Comparison of ENCODE assay signal across 11 mouse cellular contexts in genomic region chr19:8721378-8721777, GRCm38 (mm10). TPM values are rescaled to one million over a fixed set of nuclear protein-coding genes. Genes with fewer than 3 reads are reported as not detected.
DNase-seq lines count a peak whose midpoint lies in the region; ATAC-seq and TF ChIP-seq lines count a peak whose summit lies in the region.
"Had no signal": no experiment of that assay in that cellular context is flagged by ENCODE, and none has a peak within 500 bp of the region (broad histone marks: within the 10 kb centered on the region; RNA-seq: fewer than 3 reads in every experiment).

No protein-coding gene starts in this region.

- no peak overlapping the region for H3K27ac ChIP-seq in forebrain, embryonic 10.5 days
- no peak overlapping the region for H3K27ac ChIP-seq in forebrain, embryonic 11.5 days (ENCODE audit: low read depth, low read length)
- H3K27ac ChIP-seq in liver, embryonic 13.5 days = peak overlapping the region; percentile 98
- no peak overlapping the region for H3K27ac ChIP-seq in kidney, adult 2 months (ENCODE audit: insufficient read depth, low read depth, low read length)

- peaks cover 36% of the 10 kb centered on the region for H3K4me1 ChIP-seq in forebrain, embryonic 10.5 days
- H3K4me1 ChIP-seq in forebrain, embryonic 11.5 days (replicated peaks; ENCODE audit: control insufficient read depth, insufficient read depth, low read length) = peaks cover 12% of the 10 kb centered on the region
- H3K4me1 ChIP-seq in megakaryocyte, embryonic 14.5 days = peaks cover 73% of the 10 kb centered on the region
- peaks cover 70% of the 10 kb centered on the region for H3K4me1 ChIP-seq in liver, embryonic 13.5 days (replicated peaks)
- peaks cover 4% of the 10 kb centered on the region; the same call in 1 of the 2 replicates for H3K4me1 ChIP-seq in kidney, adult 2 months (ENCODE audit: control insufficient read depth, insufficient read depth, low read length)

- H3K9ac ChIP-seq in forebrain, embryonic 11.5 days (ENCODE audit: low read length) = no peak overlapping the region
- peak overlapping the region; percentile 88 for H3K9ac ChIP-seq in liver, embryonic 13.5 days

- no peaks in the 10 kb centered on the region for H3K27me3 ChIP-seq in forebrain, embryonic 10.5 days (ENCODE audit: poor library complexity, severe bottlenecking)
- no peaks in the 10 kb centered on the region for H3K27me3 ChIP-seq in forebrain, embryonic 11.5 days (ENCODE audit: control insufficient read depth, insufficient read depth, low read length)
- H3K27me3 ChIP-seq in megakaryocyte, embryonic 14.5 days (replicated peaks) = no peaks in the 10 kb centered on the region
- no peaks in the 10 kb centered on the region for H3K27me3 ChIP-seq in liver, embryonic 13.5 days
- no peaks in the 10 kb centered on the region for H3K27me3 ChIP-seq in kidney, adult 2 months (replicated peaks; ENCODE audit: control insufficient read depth, insufficient read depth, low read length)

- DNase-seq in forebrain, embryonic 10.5 days (ENCODE audit: extremely low spot score, low spot score) = no peak
- DNase-seq in forebrain, embryonic 11.5 days (ENCODE audit: low spot score) = no peak
- DNase-seq in liver, embryonic 13.5 days = no peak
- no peak for DNase-seq in embryo, embryonic 9.5 days (ENCODE audit: extremely low spot score)
- DNase-seq in urinary bladder, adult 18-20 months (ENCODE audit: low spot score in 2 of 2) = no peak
- DNase-seq in kidney, adult 2 months = no peak
- DNase-seq: gastrocnemius, postnatal 36 days; kidney, adult 8-10 months had no signal

- H3K4me2 ChIP-seq in forebrain, embryonic 11.5 days (ENCODE audit: low read depth, low read length, severe bottlenecking) = no peak overlapping the region
- H3K4me2 ChIP-seq in liver, embryonic 13.5 days = peak overlapping the region; percentile 81

- TF ChIP-seq CTCF in kidney, adult 2 months (conservative IDR thresholded peaks at IDR 0.05; ENCODE audit: insufficient read depth, insufficient read length, low read depth, low read length) = no peak

- H3K9me3 ChIP-seq in forebrain, embryonic 10.5 days = no peaks in the 10 kb centered on the region
- no peaks in the 10 kb centered on the region for H3K9me3 ChIP-seq in forebrain, embryonic 11.5 days (ENCODE audit: control insufficient read depth, low read length)
- no peaks in the 10 kb centered on the region for H3K9me3 ChIP-seq in megakaryocyte, embryonic 14.5 days
- no peaks in the 10 kb centered on the region for H3K9me3 ChIP-seq in liver, embryonic 13.5 days (replicated peaks)

- no peak for TF ChIP-seq POLR2A in kidney, adult 2 months (IDR thresholded peaks at IDR 0.05; ENCODE audit: low read depth, low read length)

- H3K36me3 ChIP-seq in forebrain, embryonic 10.5 days (replicated peaks) = peaks cover 26% of the 10 kb centered on the region
- peaks cover 10% of the 10 kb centered on the region; the same call in 1 of the 2 replicates for H3K36me3 ChIP-seq in forebrain, embryonic 11.5 days (ENCODE audit: control insufficient read depth, insufficient read depth, low read length)
- H3K36me3 ChIP-seq in megakaryocyte, embryonic 14.5 days (replicated peaks; ENCODE audit: low read length) = peaks cover 26% of the 10 kb centered on the region
- peaks cover 25% of the 10 kb centered on the region for H3K36me3 ChIP-seq in liver, embryonic 13.5 days
- peaks cover 15% of the 10 kb centered on the region for H3K36me3 ChIP-seq in kidney, adult 2 months (ENCODE audit: control insufficient read depth, insufficient read depth, low read length)

- H3K4me3 ChIP-seq in forebrain, embryonic 10.5 days = peak overlapping the region; percentile 66; the same call in 1 of the 2 replicates
- no peak overlapping the region for H3K4me3 ChIP-seq in forebrain, embryonic 11.5 days (ENCODE audit: low read depth, low read length)
- H3K4me3 ChIP-seq in megakaryocyte, embryonic 14.5 days (replicated peaks) = peak overlapping the region; percentile 76
- H3K4me3 ChIP-seq in liver, embryonic 13.5 days (replicated peaks) = peak overlapping the region; percentile 85
- H3K4me3 ChIP-seq in kidney, adult 2 months (ENCODE audit: insufficient read depth, low read depth, low read length) = no peak overlapping the region

- 81% methylated on average over 1 of the region's 1 CpGs for WGBS in forebrain, embryonic 10.5 days
- WGBS in forebrain, embryonic 11.5 days = 92% methylated on average over 1 of the region's 1 CpGs
- WGBS in liver, embryonic 13.5 days (ENCODE audit: insufficient replicate concordance) = 24% methylated on average over 1 of the region's 1 CpGs
- WGBS in kidney, adult 2 months = 66% methylated on average over 1 of the region's 1 CpGs

- no peak for ATAC-seq in forebrain, embryonic 11.5 days (replicated peaks; ENCODE audit: low FRiP score)
- ATAC-seq in megakaryocyte, adult 5-6 weeks (ENCODE audit: poor library complexity, severe bottlenecking) = no peak
- ATAC-seq in liver, embryonic 13.5 days (ENCODE audit: low read depth) = no peak

RNA-seq across cellular contexts. Expression of gene Slc3a2, which starts 1.8 kb away (rescaled TPM):
- 136 and 149 TPM in 2 replicates for polyA plus RNA-seq in forebrain, embryonic 10.5 days (2016; fragmentation: Nextera tagmentation; extraction: Ambion mirVana)
- 132 and 143 TPM in 2 replicates for polyA plus RNA-seq in forebrain, embryonic 11.5 days (2014; fragmentation: Nextera tagmentation; extraction: Ambion mirVana)
- 139 and 161 TPM in 2 replicates for polyA plus RNA-seq in megakaryocyte, embryonic 14.5 days (2012; ENCODE audit: insufficient read depth, low replicate concordance)
- total RNA-seq in megakaryocyte, adult 5-6 weeks (2015) = 26.3 and 32.6 TPM in 2 replicates
- total RNA-seq in megakaryocyte, adult 5-6 weeks (2017) = 31.6 and 34.1 TPM in 2 replicates
- 118 and 128 TPM in 2 replicates for polyA plus RNA-seq in liver, embryonic 13.5 days (2015; fragmentation: Nextera tagmentation; extraction: Ambion mirVana)
- polyA plus RNA-seq in kidney, adult 2 months (2012; rRNA removed) = 560 and 573 TPM in 2 replicates

RNA-seq across cellular contexts. Expression of gene Wdr74, which starts 14.2 kb away (rescaled TPM):
- 120 and 126 TPM in 2 replicates for polyA plus RNA-seq in forebrain, embryonic 10.5 days (2016; fragmentation: Nextera tagmentation; extraction: Ambion mirVana)
- 79.5 and 89.2 TPM in 2 replicates for polyA plus RNA-seq in forebrain, embryonic 11.5 days (2014; fragmentation: Nextera tagmentation; extraction: Ambion mirVana)
- polyA plus RNA-seq in megakaryocyte, embryonic 14.5 days (2012; ENCODE audit: insufficient read depth, low replicate concordance) = 3.7 and 16.5 TPM in 2 replicates
- 30.3 and 37.1 TPM in 2 replicates for total RNA-seq in megakaryocyte, adult 5-6 weeks (2015)
- total RNA-seq in megakaryocyte, adult 5-6 weeks (2017) = 38.2 and 38.5 TPM in 2 replicates
- 80.8 and 81.6 TPM in 2 replicates for polyA plus RNA-seq in liver, embryonic 13.5 days (2015; fragmentation: Nextera tagmentation; extraction: Ambion mirVana)
- polyA plus RNA-seq in kidney, adult 2 months (2012; rRNA removed) = 28.2 and 29.3 TPM in 2 replicates

RNA-seq across cellular contexts. Expression of gene 1700092M07Rik, which starts 19.1 kb away (rescaled TPM):
- polyA plus RNA-seq in forebrain, embryonic 10.5 days (2016; fragmentation: Nextera tagmentation; extraction: Ambion mirVana) = 3.4 and 3.7 TPM in 2 replicates
- 2.3 and 3.1 TPM in 2 replicates for polyA plus RNA-seq in forebrain, embryonic 11.5 days (2014; fragmentation: Nextera tagmentation; extraction: Ambion mirVana)
- 0.86 TPM in 1 of 2 replicates, not detected in the other for polyA plus RNA-seq in megakaryocyte, embryonic 14.5 days (2012; ENCODE audit: insufficient read depth, low replicate concordance)
- 0.83 TPM in 1 of 2 replicates, not detected in the other for total RNA-seq in megakaryocyte, adult 5-6 weeks (2015)
- total RNA-seq in megakaryocyte, adult 5-6 weeks (2017) = 1.3 TPM in 1 of 2 replicates, not detected in the other
- 0.81 and 1.3 TPM in 2 replicates for polyA plus RNA-seq in liver, embryonic 13.5 days (2015; fragmentation: Nextera tagmentation; extraction: Ambion mirVana)
- 0.39 TPM in 1 of 2 replicates, not detected in the other for polyA plus RNA-seq in kidney, adult 2 months (2012; rRNA removed)
- polyA plus RNA-seq: liver, adult 2 months had no signal

RNA-seq across cellular contexts. Expression of gene Stx5a, which starts 19.8 kb away (rescaled TPM):
- 86.8 and 87.8 TPM in 2 replicates for polyA plus RNA-seq in forebrain, embryonic 10.5 days (2016; fragmentation: Nextera tagmentation; extraction: Ambion mirVana)
- 88.4 and 93.8 TPM in 2 replicates for polyA plus RNA-seq in forebrain, embryonic 11.5 days (2014; fragmentation: Nextera tagmentation; extraction: Ambion mirVana)
- 18.8 and 39.1 TPM in 2 replicates for polyA plus RNA-seq in megakaryocyte, embryonic 14.5 days (2012; ENCODE audit: insufficient read depth, low replicate concordance)
- 40.9 and 55.3 TPM in 2 replicates for total RNA-seq in megakaryocyte, adult 5-6 weeks (2015)
- 40.8 and 65.6 TPM in 2 replicates for total RNA-seq in megakaryocyte, adult 5-6 weeks (2017)
- polyA plus RNA-seq in liver, embryonic 13.5 days (2015; fragmentation: Nextera tagmentation; extraction: Ambion mirVana) = 48.2 and 51.9 TPM in 2 replicates
- polyA plus RNA-seq in kidney, adult 2 months (2012; rRNA removed) = 51.4 and 59.4 TPM in 2 replicates

RNA-seq across cellular contexts. Expression of gene Nxf1, which starts 35.5 kb away (rescaled TPM):
- polyA plus RNA-seq in forebrain, embryonic 10.5 days (2016; fragmentation: Nextera tagmentation; extraction: Ambion mirVana) = 254 and 275 TPM in 2 replicates
- polyA plus RNA-seq in forebrain, embryonic 11.5 days (2014; fragmentation: Nextera tagmentation; extraction: Ambion mirVana) = 238 and 247 TPM in 2 replicates
- polyA plus RNA-seq in megakaryocyte, embryonic 14.5 days (2012; ENCODE audit: insufficient read depth, low replicate concordance) = 10.6 and 13.3 TPM in 2 replicates
- total RNA-seq in megakaryocyte, adult 5-6 weeks (2015) = 257 and 292 TPM in 2 replicates
- total RNA-seq in megakaryocyte, adult 5-6 weeks (2017) = 69.7 and 76.0 TPM in 2 replicates
- polyA plus RNA-seq in liver, embryonic 13.5 days (2015; fragmentation: Nextera tagmentation; extraction: Ambion mirVana) = 93.3 and 104 TPM in 2 replicates
- polyA plus RNA-seq in kidney, adult 2 months (2012; rRNA removed) = 84.0 and 89.7 TPM in 2 replicates

Comparison
In these comparisons a context has a peak if more than half of its experiments do, and no peak if none do; other contexts are left out.
1. H3K4me3 ChIP-seq: peak in forebrain, embryonic 10.5 days (single experiment), megakaryocyte, embryonic 14.5 days (single experiment) and liver, embryonic 13.5 days (single experiment); none in forebrain, embryonic 11.5 days (single experiment) and kidney, adult 2 months (single experiment).